Mouse (Mus musculus) CH12.LX (cell line): Measurements from ENCODE around the gene Lpar3. TPM values are rescaled to one million over a fixed set of nuclear protein-coding genes. Genes with fewer than 3 reads are reported as not detected.
"Not testable (repeated sequence)": the region's sequence is repeated elsewhere in the genome, so short reads cannot be mapped to it uniquely, and the experiment has no call there.

ENCODE experiments used
- DNase-seq: peaks from one replicate; pipeline ENCODE4 v3.0.0-alpha.2; 2013; ENCODE audit errors: extremely low read depth
- H3K27ac ChIP-seq: 2 replicates; pipeline ENCODE4 v1.5.1; 2012; ENCODE audit warnings: low read depth, mild to moderate bottlenecking, control low read depth, moderate library complexity; ENCODE audit not compliant: insufficient read depth
- H3K27me3 ChIP-seq: replicated peaks from 2 replicates; pipeline ENCODE3; 2012; ENCODE audit warnings: inconsistent platforms
- H3K36me3 ChIP-seq, 2 experiments: replicated peaks in 1 of 2; 2 replicates each; pipeline versions ENCODE3 to v1.6.1; 2012; ENCODE audit warnings: inconsistent platforms in 1 of 2, low read length in 1 of 2, mild to moderate bottlenecking in 1 of 2, mixed read lengths in 1 of 2, moderate library complexity in 1 of 2; ENCODE audit not compliant: control insufficient read depth in 1 of 2, insufficient read depth in 1 of 2
- H3K4me1 ChIP-seq, 2 experiments: 2 replicates each; pipeline ENCODE4 v1.6.1; 2012; ENCODE audit warnings: inconsistent platforms in 1 of 2, moderate library complexity in 1 of 2; ENCODE audit not compliant: insufficient read depth in 2 of 2, control insufficient read depth in 1 of 2
- H3K4me2 ChIP-seq: 2 replicates; pipeline ENCODE4 v1.6.1; 2012; ENCODE audit warnings: low read depth, mild to moderate bottlenecking, control low read depth; ENCODE audit not compliant: poor library complexity, insufficient read depth, severe bottlenecking
- H3K4me3 ChIP-seq, 3 experiments: fragments of 150-350 bp in 1 of 3; sonication (generic) in 1 of 3; replicated peaks in 1 of 3; 2 replicates each; pipeline versions ENCODE3 to v1.5.1; 2011 to 2012; ENCODE audit warnings: low read depth in 2 of 3, low read length in 2 of 3, mild to moderate bottlenecking in 2 of 3, moderate library complexity in 2 of 3, control low read depth in 1 of 3, improper control_type of control experiment in 1 of 3, inconsistent platforms in 1 of 3, mixed read lengths in 1 of 3; ENCODE audit not compliant: poor library complexity in 1 of 3
- H3K79me2 ChIP-seq: replicated peaks from 2 replicates; pipeline ENCODE4 v1.6.1; 2012; ENCODE audit warnings: mild to moderate bottlenecking, moderate library complexity; ENCODE audit not compliant: control insufficient read depth, poor library complexity, insufficient read depth, severe bottlenecking; ENCODE audit errors: extremely low read depth
- H3K9ac ChIP-seq: 2 replicates; pipeline ENCODE4 v1.6.1; 2012; ENCODE audit warnings: low read depth, mild to moderate bottlenecking, control low read depth, moderate library complexity; ENCODE audit not compliant: insufficient read depth
- H3K9me3 ChIP-seq: replicated peaks from 2 replicates; pipeline ENCODE3; 2012; ENCODE audit warnings: low read length, inconsistent platforms, mixed read lengths
- BHLHE40 ChIP-seq: IDR thresholded peaks from 2 replicates; pipeline ENCODE4 v1.6.1; 2011; ENCODE audit warnings: mild to moderate bottlenecking, low read depth, low read length, improper control_type of control experiment
- CHD2 ChIP-seq: IDR thresholded peaks from 2 replicates; pipeline ENCODE4 v1.6.1; 2011; ENCODE audit warnings: low read length, improper control_type of control experiment
- EP300 ChIP-seq: IDR thresholded peaks from 2 replicates; pipeline ENCODE4 v1.6.1; 2011; ENCODE audit warnings: low read length, improper control_type of control experiment
- GABPA ChIP-seq: IDR thresholded peaks from 2 replicates; pipeline ENCODE4 v1.6.1; 2012; ENCODE audit warnings: low read depth, low read length, improper control_type of control experiment, inconsistent platforms; ENCODE audit not compliant: insufficient replicate concordance
- HCFC1 ChIP-seq: IDR thresholded peaks from 2 replicates; pipeline ENCODE4 v1.6.1; 2012; ENCODE audit warnings: low read depth, mild to moderate bottlenecking, inconsistent platforms, low read length, improper control_type of control experiment
- IRF4 ChIP-seq: IDR thresholded peaks from 2 replicates; pipeline ENCODE4 v1.6.1; 2014; ENCODE audit warnings: low read depth, mild to moderate bottlenecking, inconsistent platforms, low read length, improper control_type of control experiment
- JUN ChIP-seq: IDR thresholded peaks from 2 replicates; pipeline ENCODE4 v1.6.1; 2011; ENCODE audit warnings: low read depth, mild to moderate bottlenecking, low read length, improper control_type of control experiment, moderate library complexity; ENCODE audit not compliant: insufficient read depth
- JUND ChIP-seq: conservative IDR thresholded peaks from 2 replicates; pipeline ENCODE4 v1.6.1; 2011; ENCODE audit warnings: low read depth, low read length, improper control_type of control experiment
- MAX ChIP-seq: IDR thresholded peaks from 2 replicates; pipeline ENCODE4 v1.6.1; 2011; ENCODE audit warnings: low read length, improper control_type of control experiment
- MYC ChIP-seq: IDR thresholded peaks from 2 replicates; pipeline ENCODE4 v1.6.1; 2011; ENCODE audit warnings: low read depth, mild to moderate bottlenecking, improper control_type of control experiment, low read length
- NELFE ChIP-seq: IDR thresholded peaks from 2 replicates; pipeline ENCODE4 v1.6.1; 2011; ENCODE audit warnings: low read depth, low read length, improper control_type of control experiment
- POLR2A ChIP-seq: IDR thresholded peaks from 2 replicates; pipeline ENCODE4 v1.6.1; 2011; ENCODE audit warnings: low read depth, mild to moderate bottlenecking, improper control_type of control experiment, low read length
- POLR2AphosphoS2 ChIP-seq: IDR thresholded peaks from 2 replicates; pipeline ENCODE4 v1.6.1; 2011; ENCODE audit warnings: low read depth, low read length, improper control_type of control experiment
- RCOR1 ChIP-seq: conservative IDR thresholded peaks from 2 replicates; pipeline ENCODE4 v1.6.1; 2012; ENCODE audit warnings: low read depth, mild to moderate bottlenecking, inconsistent platforms, low read length, improper control_type of control experiment
- TBP ChIP-seq: conservative IDR thresholded peaks from 2 replicates; pipeline ENCODE4 v1.6.1; 2011; ENCODE audit warnings: low read depth, low read length, improper control_type of control experiment
- TCF12 ChIP-seq: IDR thresholded peaks from 2 replicates; pipeline ENCODE4 v1.6.1; 2014; ENCODE audit warnings: low read depth, mild to moderate bottlenecking, inconsistent platforms, low read length, improper control_type of control experiment
- UBTF ChIP-seq: IDR thresholded peaks from 2 replicates; pipeline ENCODE4 v1.6.1; 2012; ENCODE audit warnings: low read depth, mild to moderate bottlenecking, inconsistent platforms, low read length, improper control_type of control experiment, moderate library complexity
- USF2 ChIP-seq: conservative IDR thresholded peaks from 2 replicates; pipeline ENCODE4 v1.6.1; 2011; ENCODE audit warnings: low read depth, low read length, improper control_type of control experiment
- ZMIZ1 ChIP-seq: IDR thresholded peaks from 2 replicates; pipeline ENCODE4 v1.6.1; 2012; ENCODE audit warnings: low read depth, mild to moderate bottlenecking, inconsistent platforms, low read length, improper control_type of control experiment
- ZNF384 ChIP-seq: IDR thresholded peaks from 2 replicates; pipeline ENCODE4 v1.6.1; 2012; ENCODE audit warnings: low read depth, low read length, improper control_type of control experiment, inconsistent platforms
- dilution Hi-C: fragments of 300-500 bp; cut with MboI; formaldehyde crosslinking; loops from 2 replicates; pipeline ENCODE4 v1.14.3; 2020; ENCODE audit warnings: low sequenced_read_pairs; ENCODE audit not compliant: extremely low pct_unique_long_range_greater_than_20kb, extremely low pct_ligation_motif_present
- in situ Hi-C: fragments of 300-500 bp; cut with MboI; formaldehyde crosslinking; loops from 3 replicates; pipeline ENCODE4 v1.14.3; 2019; ENCODE audit warnings: low sequenced_read_pairs, low pct_ligation_motif_present, low pct_unique_long_range_greater_than_20kb, mixed read lengths
- polyA plus RNA-seq: library from polyadenylated mRNA; unstranded; fragments of >175 nt; gene quantifications from 2 replicates; pipeline ENCODE4 v1.2.1, GENCODE M21; 2012; ENCODE audit warnings: low read depth; ENCODE audit not compliant: insufficient read length
- total RNA-seq, 2 experiments: library from RNA; depleted of rRNA; stranded (reverse); fragments of 300-350 nt in 1 of 2; fragments of >200 nt in 1 of 2; gene quantifications; 2 replicates each; pipeline ENCODE4 v1.2.3; 2012 to 2014

Lpar3 gene
- total and polyA plus RNA-seq, 3 experiments, result not detected

- H3K27ac ChIP-seq, dilution Hi-C loops, DNase-seq, H3K36me3 ChIP-seq, in situ Hi-C loops, H3K4me3 ChIP-seq, H3K79me2 ChIP-seq, H3K4me2 ChIP-seq, H3K9me3 ChIP-seq, H3K27me3 ChIP-seq, H3K9ac ChIP-seq: not testable (repeated sequence)
- TF ChIP-seq JUN (peak; percentile 67; the same call in 1 of the 2 replicates), IRF4 (peak; percentile 77), RCOR1 (peak; percentile 71; the same call in 1 of the 2 replicates), CHD2 (peak; percentile 48; the same call in 1 of the 2 replicates), EP300 (peak; percentile 92), JUND (peak; percentile 64; the same call in 1 of the 2 replicates), BHLHE40 (peak; percentile 26; the same call in 1 of the 2 replicates)
- peaks cover 17 to 49% of the 10 kb centered on the region in 2 experiments for H3K4me1 ChIP-seq
Observed at GRCm38 (mm10) chr3:146209759-146210158, 11.0 kb upstream of the Lpar3 start.

DNA sequence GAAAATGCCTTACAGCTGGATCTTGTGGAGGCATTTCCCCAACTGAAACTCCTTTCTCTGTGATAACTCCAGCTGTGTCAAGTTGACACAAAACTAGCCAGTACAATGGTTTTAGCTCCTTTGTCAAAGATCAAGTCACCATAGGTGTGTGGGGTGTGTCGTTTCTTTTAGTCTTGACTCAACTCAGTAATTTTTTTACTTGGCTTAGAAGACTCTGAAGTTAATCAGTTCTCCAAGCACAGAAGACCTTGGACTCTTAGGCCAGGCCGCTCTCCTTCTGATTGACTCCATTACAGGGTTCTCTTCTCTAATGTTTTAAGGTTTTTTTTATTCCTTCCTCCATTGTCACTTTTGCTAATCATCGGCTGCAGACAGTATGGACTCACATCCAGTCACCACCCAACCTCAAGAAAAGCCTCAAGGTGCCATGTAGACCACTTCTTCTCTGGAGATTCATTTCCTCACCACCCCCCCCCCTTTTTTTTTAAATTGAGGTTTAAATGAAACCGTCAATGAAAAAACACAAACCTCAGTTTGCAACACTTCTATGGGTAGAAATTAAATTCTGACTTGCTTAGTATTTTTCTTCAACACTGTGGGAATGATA lies 9.5 kb upstream of the Lpar3 start:
- peak; percentile 82; the same call in 1 of the 2 replicates for TF ChIP-seq ZMIZ1
- TF ChIP-seq UBTF, result no peak
- TF ChIP-seq MAX, result no peak
- no peak for TF ChIP-seq POLR2AphosphoS2
- 0 out of 2 replicates have a peak, but pooled peaks have one; percentile 17 for TF ChIP-seq ZNF384
- no peak for TF ChIP-seq TCF12
- peak; percentile 4; the same call in 1 of the 2 replicates for TF ChIP-seq NELFE
- TF ChIP-seq HCFC1, result no peak
- TF ChIP-seq BHLHE40, result no peak
- 0 out of 2 replicates have a peak, but pooled peaks have one; percentile 8 for TF ChIP-seq EP300
- TF ChIP-seq GABPA, result no peak
- TF ChIP-seq MYC, result no peak
- no peak for TF ChIP-seq USF2
- TF ChIP-seq POLR2A, result no peak; the same call in 1 of the 2 replicates
- 0 out of 2 replicates have a peak, but pooled peaks have one; percentile 23 for TF ChIP-seq JUND
- TF ChIP-seq TBP, result peak; percentile 74
- TF ChIP-seq, all 38 proteins: peak for 6
- no peak for DNase-seq
- dilution Hi-C loops, result no loop called here
- peaks cover 20 to 64% of the 10 kb centered on the region in 2 experiments for H3K4me1 ChIP-seq
- H3K36me3 ChIP-seq, result no peaks in the 10 kb centered on the region
- no peak overlapping the region for H3K4me3 ChIP-seq
- in situ Hi-C loops, result no loop called here
- H3K27ac ChIP-seq, result no peak overlapping the region
- H3K9me3 ChIP-seq, result no peaks in the 10 kb centered on the region
- H3K79me2 ChIP-seq, result no peaks in the 10 kb centered on the region
- peaks cover 4% of the 10 kb centered on the region for H3K27me3 ChIP-seq
- H3K4me2 ChIP-seq, result 0 out of 2 replicates have a peak overlapping the region, but pooled peaks have one; percentile 9
- peak overlapping the region; percentile 10; the same call in 1 of the 2 replicates for H3K9ac ChIP-seq
